Mouse (Mus musculus): ENCODE measurements around the gene Ptprf.

DNA sequence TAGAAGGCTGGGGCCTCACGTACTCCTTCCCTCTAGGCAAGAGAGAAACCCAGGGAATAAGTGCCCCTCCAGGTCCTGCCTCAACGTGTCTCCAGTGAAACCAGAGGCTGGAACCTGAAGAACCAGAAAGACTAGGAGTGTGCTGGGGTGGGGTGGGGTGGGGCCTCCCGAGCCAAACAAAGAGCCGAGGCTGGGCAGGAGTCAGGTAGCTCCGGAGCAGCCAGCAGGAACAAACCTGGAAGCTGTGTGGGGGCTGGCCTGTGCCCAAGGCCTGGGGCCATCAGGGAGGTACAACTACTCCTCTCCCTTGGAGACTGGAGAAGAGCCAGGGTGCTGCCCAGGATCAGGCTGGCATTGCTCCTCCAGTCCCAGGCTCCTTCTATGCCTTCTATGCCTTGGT lies 18.9 kb downstream of the Ptprf start:
- TF ChIP-seq CTCF (IDR thresholded peaks at IDR 0.05; ENCODE audit: extremely low read depth, insufficient read depth, low read length) (no peak), POLR2A (IDR thresholded peaks at IDR 0.05; ENCODE audit: extremely low read depth, insufficient read depth, low read length) (no peak)

All from cortical plate, adult 2 months (tissue).